Mouse (Mus musculus): Measurements from ENCODE around the gene 9530003J23Rik.
"Not testable (repeated sequence)": the region's sequence is repeated elsewhere in the genome, so short reads cannot be mapped to it uniquely, and the experiment has no call there.

Gene 9530003J23Rik

DNA sequence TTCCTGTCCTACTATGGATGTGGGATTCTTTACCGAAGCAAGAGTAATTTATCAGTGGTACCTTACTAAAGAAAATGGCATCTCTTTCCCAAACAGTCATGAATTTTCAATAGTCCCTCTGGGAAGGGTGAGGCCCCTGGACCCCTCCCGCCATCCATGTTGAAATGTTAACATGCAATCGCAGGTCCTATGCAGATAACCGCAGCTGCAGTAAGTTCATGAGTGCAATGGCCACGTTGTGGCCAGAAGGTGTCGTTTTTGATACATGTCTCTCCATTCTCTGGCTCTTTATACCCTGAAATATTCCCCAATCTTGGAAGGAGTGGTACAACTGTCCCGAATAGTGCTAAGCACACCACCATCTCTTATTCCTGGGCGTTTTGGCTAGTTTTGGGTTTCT is 13.4 kb downstream of the 9530003J23Rik start:
- no peak for DNase-seq (ENCODE audit: low spot score in 2 of 2)

DNA sequence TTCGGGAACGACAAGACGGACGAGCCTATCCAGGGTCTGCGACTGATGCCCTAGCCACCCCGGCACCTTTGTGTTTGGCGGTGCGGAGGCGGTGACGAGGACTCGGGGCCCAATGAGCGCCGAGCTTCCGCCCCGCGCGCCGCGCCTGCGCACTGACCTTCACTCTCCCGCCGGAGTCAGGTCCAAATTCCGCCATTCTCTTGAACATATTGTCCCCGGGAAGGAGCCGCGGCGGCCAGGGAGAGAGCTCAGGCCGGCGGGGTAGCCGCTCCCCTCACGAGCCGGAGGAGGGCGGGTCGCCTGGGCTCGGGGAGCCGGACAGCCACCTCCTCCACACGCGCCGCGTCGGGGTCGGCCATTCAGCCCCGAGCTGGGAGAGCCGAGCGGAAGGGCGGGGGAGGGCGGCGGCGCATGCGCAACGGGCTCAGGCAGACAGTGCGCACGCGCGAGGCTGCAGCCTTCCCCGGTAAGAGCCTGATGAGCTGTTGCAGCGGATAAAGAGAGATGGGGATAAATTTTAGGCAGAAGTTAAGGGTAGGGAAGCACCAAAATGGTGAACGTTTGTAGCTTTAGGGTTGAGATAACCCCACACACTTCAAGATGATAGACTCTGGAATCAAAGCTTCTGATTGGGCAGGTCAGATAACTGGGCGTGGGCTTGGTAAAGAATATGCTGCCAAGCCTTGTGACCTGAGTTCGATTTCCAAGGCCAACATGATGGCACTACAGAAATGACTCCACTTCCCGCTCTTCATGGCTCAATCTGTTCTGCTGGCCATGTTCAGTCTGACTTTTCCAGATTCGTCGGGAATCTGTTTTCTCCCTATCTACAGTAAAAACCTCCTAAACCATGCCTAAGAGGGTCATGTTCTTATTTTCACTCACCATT is 14.2 kb downstream of the 9530003J23Rik start, which contains the start of gene Yeats4:
Gene Yeats4, minus strand, starts transcription at position 406 of the 889 bp plus-strand sequence.
- DNase-seq (ENCODE audit: low spot score in 2 of 2) = peak; percentile 87 to 95

DNA sequence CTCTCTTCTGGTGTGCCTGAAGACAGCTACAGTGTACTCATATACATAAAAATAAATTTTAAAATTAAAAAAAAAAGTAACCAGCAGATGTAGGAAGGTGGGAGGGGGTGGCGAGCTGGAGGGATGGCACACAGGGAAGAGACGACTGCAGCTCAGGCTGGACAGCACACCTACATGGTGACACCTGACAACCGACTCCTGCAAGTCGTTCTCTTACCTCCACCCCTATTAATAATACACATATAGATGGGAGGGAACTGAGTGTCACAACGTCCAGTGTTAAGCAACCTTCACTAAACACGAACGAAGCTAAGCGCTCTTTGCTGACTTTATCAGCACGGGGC is 14.8 kb downstream of the 9530003J23Rik start:
- no peak for DNase-seq (ENCODE audit: low spot score in 2 of 2)

DNA sequence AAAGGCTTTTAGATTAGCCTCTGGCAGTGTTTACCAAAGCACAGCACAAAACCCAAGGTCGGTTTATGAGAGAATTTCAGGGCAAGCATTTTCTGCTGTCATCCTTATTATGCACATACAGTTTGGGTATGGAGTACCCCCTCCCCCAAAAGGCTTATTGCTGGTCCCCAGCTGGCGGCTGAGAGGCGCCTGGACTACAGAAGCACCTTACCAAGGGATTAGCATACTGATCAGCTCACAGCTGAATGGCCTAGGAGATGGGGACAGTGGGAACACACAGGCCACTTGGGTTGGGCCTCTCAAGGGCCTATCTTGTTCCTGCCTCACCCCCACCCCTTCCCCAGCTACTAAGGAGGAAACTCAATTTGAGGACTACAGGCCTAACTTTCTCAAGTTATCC is 15.7 kb downstream of the 9530003J23Rik start:
- no peak for DNase-seq (ENCODE audit: low spot score in 2 of 2)

DNA sequence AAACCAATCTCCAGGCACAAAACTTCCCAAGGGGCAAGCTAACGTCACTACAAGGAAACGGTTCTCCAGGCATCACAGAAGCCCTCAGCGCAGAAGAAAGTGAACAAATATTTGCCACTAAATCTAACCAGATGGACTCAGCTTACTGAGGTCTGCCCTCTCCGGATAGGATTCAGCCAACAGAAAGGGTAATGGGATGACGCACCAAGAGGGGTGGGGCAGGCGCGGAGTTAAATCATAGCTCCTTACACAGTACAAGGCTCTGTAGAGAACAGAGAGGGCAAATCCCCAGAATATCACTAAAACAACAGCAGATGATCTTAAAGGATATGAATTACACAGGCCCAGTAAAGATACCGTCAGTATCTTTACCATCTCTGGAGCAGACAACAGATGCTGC is 20.2 kb downstream of the 9530003J23Rik start:
- no peak for DNase-seq (ENCODE audit: low spot score in 2 of 2)

DNA sequence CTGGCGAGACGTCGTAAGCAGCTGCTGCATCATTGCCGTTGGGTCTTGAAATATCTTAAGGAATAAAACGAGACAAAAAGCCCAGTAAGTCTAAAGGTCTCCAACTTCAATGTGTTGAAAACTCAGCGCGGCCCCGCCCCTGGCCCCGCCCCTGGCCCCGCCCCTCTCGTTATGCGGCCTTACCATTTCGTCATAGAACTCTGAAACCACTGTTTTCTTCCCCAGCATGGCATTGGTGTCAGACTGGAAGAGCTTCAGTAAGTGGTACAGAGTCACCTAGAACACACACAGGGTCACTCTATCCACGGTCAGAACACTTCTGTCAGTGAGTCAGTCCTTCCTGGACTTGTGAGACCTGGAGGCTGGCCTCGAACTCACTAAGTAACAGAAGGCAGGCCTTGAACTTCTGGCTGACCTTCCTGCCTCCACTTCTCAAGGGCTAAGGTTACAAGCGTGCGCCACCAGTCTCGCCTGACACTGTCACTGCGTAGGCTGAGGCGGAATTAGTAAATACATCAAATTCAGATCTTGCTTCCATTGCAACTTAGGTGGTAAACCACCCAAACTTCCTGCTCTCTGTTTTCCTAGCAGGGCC is 21.2 kb downstream of the 9530003J23Rik start:
- no peak for DNase-seq (ENCODE audit: low spot score in 2 of 2)

DNA sequence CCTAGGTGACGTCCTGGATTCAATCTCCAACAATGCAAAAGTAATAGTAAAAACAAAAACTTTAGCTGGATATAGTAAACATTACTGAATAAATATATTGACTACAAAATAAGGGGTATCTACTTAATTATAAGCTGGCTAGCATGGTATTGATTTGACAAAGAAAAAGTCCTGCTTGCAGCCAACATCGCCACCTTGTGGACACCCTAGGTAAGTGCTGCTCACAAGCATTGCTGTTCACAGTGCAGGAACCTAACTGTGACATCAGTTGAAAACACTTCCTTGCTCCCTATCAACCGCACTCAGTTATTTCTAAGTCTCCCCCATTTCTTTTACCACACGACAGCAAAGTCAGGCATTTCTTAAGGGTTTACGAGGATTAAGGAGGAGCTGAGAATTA is 21.7 kb downstream of the 9530003J23Rik start:
- no peak for DNase-seq (ENCODE audit: low spot score in 2 of 2)

DNA sequence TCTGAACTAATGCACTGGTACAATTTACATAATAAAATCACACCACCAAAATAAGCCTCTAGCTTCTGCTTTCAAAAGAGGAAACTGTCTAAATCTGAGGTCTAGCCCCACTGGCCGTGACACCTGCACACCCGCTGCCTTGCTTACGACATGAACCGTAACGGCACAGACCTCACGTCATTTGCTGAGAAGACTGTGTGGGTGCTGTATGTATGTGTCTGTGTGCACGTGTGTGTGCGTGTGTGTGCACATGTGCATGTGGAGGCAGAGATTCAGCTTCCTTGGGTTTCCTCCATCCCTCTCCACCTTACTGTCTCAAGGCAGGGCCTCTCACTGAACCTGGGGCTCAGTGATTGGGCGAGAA is 22.4 kb downstream of the 9530003J23Rik start:
- no peak for DNase-seq (ENCODE audit: low spot score in 2 of 2)

DNA sequence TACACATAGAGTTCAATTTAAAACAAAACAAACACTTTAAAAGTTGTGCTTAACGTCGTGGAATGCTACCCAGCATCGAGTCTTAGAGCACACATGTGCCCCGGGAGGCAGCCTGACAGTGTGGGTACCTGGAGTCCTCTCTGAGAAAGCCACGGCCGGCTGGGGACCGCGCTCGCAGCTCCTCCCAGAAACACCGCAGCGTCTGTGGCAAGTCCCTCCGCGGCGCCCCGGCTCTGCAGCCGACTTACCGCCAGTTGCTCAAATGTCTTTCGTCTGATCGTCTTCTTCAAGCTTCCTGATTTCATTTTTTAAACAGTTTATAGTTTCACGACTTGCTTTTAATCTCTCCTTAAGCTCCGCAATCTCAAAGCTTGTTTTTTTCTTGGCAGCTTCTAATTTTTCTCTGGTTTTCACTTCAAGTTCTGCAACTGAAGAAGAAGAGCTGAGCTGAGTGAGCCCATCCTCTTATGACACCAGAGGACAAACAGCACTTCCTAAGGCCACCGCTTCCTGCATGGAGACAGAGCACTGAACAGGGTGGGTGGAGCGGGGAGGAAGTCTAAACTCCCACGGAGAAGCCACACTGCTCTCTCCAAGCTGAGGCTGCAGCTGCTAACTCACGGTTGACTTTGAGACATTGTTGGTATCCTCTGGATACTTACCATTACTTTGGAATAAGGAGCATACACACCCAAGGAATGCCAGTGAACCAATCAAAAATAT is 22.9 kb downstream of the 9530003J23Rik start:
- DNase-seq (ENCODE audit: low spot score in 2 of 2) = no peak

DNA sequence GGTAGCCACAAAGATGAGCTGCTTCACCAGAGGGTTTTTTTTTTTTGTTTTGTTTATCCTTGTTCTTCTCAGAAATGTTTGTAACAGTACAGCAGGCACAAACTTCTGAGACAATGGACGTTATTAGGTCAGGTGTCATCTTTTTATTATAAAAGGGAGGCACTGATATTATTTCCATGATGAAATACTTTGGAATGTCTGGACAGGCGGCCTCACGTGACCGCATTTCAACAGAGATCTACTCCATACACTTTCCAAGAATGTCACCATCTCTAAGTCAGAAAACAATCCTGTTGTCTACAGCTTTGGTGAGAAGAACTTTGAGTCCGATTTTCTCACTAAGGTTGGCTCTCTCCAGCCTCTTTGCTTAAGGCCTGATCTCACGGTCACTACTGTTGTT is 27.5 kb downstream of the 9530003J23Rik start:
- no peak for DNase-seq (ENCODE audit: low spot score in 2 of 2)

DNA sequence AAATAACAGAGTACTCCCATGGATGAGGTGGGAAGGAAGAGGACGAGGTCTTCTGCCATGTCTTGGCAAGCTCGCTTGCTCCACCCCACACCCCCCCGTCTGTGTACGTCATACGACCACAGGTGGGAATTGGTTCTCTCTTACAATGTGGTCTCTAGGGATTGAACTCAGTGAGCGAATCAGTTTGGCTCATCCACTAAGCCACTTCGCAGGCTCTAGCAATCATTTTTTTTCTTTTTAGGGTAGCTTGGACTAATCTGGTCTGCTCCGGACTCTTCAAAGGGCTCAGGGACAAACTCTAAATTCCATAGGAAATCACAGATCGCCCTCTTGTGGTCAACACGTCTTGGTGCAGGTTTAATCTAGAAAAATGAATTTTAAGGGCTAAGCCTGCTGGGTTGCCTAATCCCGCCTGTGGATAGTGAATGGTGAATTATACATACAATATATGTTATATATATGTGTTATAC is 29.0 kb downstream of the 9530003J23Rik start:
- DNase-seq (ENCODE audit: low spot score in 2 of 2) = peak in 1 of 2 experiments; percentile 29

DNA sequence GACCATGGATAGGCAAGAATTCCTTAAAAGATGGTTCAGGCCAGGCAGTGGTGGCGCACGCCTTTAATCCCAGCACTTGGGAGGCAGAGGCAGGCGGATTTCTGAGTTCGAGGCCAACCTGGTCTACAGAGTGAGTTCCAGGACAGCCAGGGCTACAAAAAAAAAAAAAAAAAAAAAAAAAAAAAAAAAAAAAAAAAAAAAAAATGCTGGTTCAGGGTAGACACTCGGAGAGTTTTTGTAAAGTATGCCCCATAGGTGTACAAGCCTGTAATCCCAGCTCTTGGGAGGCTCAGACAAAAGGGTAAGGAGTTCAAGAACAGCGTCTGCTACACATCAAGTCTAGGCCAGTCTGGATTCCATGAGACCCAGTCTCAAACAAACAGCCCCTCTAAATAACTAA is 29.7 kb downstream of the 9530003J23Rik start:
- not testable (repeated sequence) for DNase-seq (ENCODE audit: low spot score in 2 of 2)

DNA sequence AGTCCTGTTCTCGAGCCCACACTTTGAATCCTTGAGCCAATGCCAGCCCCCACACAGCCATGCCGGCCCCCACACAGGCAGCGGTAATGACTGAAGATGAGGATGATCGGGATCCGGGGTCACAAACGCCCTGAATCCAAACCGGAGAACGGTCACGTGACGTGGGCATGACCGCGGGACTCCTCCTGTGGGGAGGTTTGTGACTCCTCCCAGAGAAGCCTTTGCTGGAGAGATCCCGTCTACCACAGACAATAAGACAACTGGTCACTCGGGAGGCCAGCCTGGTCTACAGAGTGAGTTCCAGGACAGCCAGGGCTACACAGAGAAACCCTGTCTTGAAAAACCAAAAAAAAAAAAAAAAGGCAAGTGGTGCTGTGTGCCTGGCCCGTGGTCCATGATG is 30.3 kb downstream of the 9530003J23Rik start:
- no peak for DNase-seq (ENCODE audit: low spot score in 2 of 2)

DNA sequence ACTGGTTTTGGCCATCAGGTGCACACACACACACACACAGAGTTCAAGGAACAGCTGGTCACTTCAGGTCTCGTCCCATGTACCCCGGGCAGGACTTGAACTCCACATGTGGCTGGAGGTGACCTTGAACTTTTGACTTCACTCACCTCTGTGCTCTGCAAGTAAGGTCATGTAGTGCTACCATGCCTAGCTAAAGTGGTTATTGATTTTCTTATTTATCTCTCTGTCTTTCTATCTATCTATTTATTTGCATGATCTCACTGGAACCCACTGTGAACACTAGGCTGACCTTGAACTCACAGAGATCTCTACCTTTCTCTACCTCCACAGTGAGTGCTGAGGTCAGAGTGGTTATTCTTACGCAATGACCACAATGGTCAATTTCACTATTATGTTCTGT is 32.4 kb downstream of the 9530003J23Rik start:
- DNase-seq (ENCODE audit: low spot score in 2 of 2) = no peak

DNA sequence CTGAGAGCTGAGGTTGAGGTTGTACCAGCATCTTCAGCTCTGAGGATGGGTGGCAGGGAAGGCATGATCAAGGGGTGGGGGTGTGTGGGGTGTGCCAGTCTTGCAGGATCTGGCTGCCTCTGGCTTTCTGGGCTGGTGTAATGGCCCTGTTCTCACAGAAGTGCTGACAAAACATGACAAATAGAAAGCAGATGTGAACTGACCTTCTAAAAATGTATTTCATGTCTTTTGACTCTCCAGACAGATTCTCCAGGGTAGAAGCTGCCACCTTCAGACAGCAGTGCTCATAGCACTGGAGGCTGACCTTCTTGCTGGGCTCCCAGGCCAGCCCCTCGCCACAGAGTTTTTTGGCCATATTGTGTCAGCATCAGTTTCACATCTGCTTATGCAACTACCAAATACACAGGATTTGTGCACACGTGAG is 34.9 kb downstream of the 9530003J23Rik start:
- no peak for DNase-seq (ENCODE audit: low spot score in 2 of 2)

DNA sequence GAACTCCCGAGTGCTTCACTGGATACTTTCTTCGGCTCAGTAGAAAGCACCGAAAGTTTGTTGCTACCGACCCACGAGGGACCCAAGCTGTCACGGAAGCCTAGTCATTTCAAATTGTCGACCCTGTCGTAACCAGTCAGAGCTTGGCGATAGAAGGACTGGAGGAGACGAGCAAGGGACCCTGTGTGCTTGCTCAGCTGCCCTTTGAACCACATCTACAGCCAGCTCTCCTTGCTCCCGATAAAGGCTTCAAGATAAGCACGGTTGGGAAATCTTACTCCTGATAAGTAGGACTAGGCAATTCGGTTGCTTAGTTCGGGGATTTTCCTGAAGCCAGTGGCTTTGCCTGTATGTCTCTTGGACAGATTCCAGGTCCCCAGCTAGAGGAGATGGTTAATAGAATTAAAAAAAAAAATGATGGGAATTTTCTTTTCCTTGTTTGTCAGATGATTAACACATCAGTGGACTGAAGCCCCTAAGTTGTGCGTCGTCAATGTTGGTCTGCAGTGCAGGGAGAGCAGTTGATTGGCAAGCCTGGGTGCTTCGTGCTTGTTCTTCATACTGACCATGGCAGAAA is 35.4 kb downstream of the 9530003J23Rik start:
- no peak for DNase-seq (ENCODE audit: low spot score in 2 of 2)

DNA sequence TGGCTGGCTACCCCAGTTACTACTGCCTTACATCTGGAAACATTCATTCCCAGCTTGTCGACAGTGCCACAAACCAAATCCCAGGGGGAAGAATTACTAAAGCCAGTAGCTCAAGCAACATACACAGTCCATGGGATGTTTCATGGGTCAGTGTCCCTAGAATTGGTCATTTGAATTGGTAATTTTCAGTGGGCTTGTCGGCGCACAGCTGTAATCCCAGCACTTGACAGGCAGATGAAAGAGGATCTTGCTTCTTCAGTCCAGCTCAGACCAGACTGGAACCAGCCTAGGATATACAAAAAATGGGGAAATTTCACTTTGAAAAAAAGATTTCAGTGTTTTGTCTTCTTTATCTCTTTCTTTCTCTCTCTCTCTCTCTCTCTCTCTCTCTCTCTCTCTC is 38.8 kb downstream of the 9530003J23Rik start:
- no peak for DNase-seq (ENCODE audit: low spot score in 2 of 2)

DNA sequence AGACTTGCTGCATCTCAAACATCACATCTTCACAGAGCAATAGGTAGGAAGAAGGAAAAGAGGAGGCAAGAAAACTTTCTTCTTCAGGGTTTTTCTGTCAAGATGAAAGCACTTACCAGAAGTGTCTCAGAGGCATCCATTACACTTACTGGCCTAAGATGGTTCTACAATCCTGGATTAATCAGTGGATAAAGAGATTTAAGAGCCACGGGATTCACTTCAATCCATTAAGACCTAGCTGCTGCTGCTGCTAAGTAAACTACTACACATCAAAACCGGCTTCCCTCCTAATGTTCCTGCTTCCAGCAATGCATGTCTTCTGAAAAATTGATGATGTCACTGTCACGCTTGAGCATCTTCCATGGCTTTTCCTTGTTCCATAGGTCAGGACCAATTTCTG is 41.8 kb downstream of the 9530003J23Rik start:
- no peak for DNase-seq (ENCODE audit: low spot score in 2 of 2)

DNA sequence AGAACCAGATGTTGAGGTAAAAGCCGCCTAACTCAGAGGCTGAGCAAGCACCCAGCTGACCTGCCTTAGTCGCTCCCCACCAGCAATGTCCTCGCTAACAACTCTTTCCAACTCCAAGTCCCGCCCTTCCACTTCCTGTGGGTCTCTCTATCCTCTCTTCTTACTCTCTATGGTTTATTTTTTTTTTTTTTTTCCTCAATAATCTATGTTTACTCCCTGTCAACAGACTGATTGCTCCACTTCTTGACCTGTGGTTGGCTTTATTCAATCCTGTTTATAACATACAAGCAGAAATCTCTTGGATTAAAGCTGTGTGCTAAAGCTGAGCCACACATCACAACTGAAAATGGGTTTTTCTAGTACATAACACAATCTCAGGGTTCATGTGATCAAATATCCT is 42.8 kb downstream of the 9530003J23Rik start:
- no peak for DNase-seq (ENCODE audit: low spot score in 2 of 2)

DNA sequence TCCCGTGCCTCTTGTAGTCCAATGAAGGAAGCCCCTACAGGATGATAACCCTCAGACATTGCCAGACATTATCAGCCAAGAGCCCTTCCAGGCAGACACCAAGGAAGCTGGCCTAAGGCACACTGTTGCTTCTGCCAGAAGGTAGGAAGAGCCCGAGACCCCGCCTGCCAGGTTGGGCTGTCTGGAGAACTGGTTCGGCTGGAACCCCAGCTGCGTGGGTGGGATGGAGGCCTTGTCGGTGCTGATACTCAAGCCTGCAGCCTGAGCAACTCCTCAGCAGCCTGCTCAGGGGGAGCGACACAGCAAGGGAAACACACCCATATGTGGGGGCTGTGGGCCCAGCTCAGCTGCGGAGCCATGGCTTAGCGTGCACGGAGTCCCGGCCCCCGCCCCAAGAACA is 43.5 kb downstream of the 9530003J23Rik start:
- DNase-seq (ENCODE audit: low spot score in 2 of 2) = no peak

DNA sequence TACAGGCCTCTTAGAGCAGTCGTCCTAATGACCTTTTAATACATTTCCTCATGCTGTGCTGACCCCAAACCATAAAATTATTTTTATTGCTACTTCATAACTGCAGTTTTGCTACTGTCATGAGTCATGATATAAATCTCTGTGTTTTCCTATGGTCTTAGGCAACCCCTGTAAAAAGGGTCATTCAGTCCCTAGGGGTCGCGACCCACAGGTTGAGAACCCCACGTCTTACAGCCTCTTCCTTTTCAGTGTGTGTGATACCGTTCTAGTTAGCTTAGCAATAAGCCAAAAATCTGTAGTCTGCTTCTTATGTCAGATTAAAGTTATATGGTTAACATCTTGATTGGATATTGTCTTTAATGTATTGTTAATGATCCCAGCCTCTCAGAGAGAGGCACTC is 45.1 kb downstream of the 9530003J23Rik start:
- DNase-seq (ENCODE audit: low spot score in 2 of 2) = no peak

DNA sequence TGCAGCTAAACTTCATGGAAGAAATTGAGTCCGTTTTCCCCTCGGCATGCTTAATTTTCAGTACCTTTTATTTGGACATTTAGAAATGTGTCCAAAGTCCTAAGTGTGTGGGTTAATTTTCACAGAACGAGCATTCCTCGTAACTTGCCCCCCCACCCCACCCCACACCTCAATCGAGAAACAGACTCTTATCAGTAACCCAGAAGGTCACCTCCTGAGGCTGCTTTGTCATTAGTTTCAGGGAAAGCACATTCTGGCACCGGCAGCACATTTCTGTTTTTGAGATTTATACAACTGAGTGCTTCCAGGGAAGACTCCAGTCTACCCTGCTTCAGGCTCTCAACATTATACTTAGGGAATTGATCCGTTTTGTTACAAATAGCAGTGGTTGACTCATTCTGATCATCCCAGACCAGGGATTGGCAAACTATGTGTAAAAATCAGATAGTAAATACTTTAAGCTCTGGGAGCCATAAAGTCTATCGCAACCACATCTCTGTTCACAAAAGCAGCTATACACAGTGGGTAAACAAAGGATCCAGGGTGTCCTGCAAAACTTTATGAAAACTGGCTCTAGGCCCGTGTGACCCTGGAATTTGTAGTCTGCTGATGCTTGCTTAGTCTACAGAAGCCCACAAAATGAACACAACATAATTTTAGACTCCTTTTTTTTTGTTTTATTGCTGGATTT is 53.0 kb downstream of the 9530003J23Rik start:
- no peak for DNase-seq (ENCODE audit: low spot score in 2 of 2)

All from left cerebral cortex, adult 9 months (tissue).